Mouse (Mus musculus) frontal cortex, postnatal 14 days (tissue): Measurements from ENCODE around the gene Arhgap10.

ENCODE experiments used
- DNase-seq, 2 experiments: peaks; one replicate each; pipeline ENCODE4 v3.0.0; 2022; ENCODE audit warnings: low spot score in 2 of 2

Arhgap10 gene

GRCm38 (mm10) chr8:77444166-77444870 is 73.4 kb downstream of the Arhgap10 start:
- DNase-seq: no peak

- DNase-seq: no peak
Observed at GRCm38 (mm10) chr8:77442452-77442851, 75.3 kb downstream of the Arhgap10 start.

GRCm38 (mm10) chr8:77440913-77441312 is 76.8 kb downstream of the Arhgap10 start:
- no peak for DNase-seq

- no peak for DNase-seq
Observed at GRCm38 (mm10) chr8:77440324-77440880, 77.4 kb downstream of the Arhgap10 start.

- no peak for DNase-seq
Observed at GRCm38 (mm10) chr8:77439670-77440069, 78.1 kb downstream of the Arhgap10 start.

- no peak for DNase-seq
Observed at GRCm38 (mm10) chr8:77437807-77438493, 79.8 kb downstream of the Arhgap10 start.

- no peak for DNase-seq
Observed at GRCm38 (mm10) chr8:77436013-77436990, 81.5 kb downstream of the Arhgap10 start.

GRCm38 (mm10) chr8:77433221-77433620 is 84.5 kb downstream of the Arhgap10 start:
- DNase-seq: no peak

- no peak for DNase-seq
Observed at GRCm38 (mm10) chr8:77432726-77433125, 85.0 kb downstream of the Arhgap10 start.

- no peak for DNase-seq
Observed at GRCm38 (mm10) chr8:77428420-77428819, 89.3 kb downstream of the Arhgap10 start.

GRCm38 (mm10) chr8:77428015-77428414 is 89.7 kb downstream of the Arhgap10 start:
- no peak for DNase-seq

GRCm38 (mm10) chr8:77427438-77427837 is 90.3 kb downstream of the Arhgap10 start:
- DNase-seq: no peak

GRCm38 (mm10) chr8:77423850-77424249 is 93.9 kb downstream of the Arhgap10 start:
- no peak for DNase-seq

GRCm38 (mm10) chr8:77422632-77423252 is 95.0 kb downstream of the Arhgap10 start:
- DNase-seq: no peak

GRCm38 (mm10) chr8:77421596-77421995 is 96.2 kb downstream of the Arhgap10 start:
- DNase-seq: no peak

GRCm38 (mm10) chr8:77419731-77420130 is 98.0 kb downstream of the Arhgap10 start:
- peak in 1 of 2 experiments; percentile 67 for DNase-seq

GRCm38 (mm10) chr8:77416738-77417137 is 101.0 kb downstream of the Arhgap10 start:
- no peak for DNase-seq

- no peak for DNase-seq
Observed at GRCm38 (mm10) chr8:77416034-77416433, 101.7 kb downstream of the Arhgap10 start.

GRCm38 (mm10) chr8:77411262-77411661 is 106.5 kb downstream of the Arhgap10 start:
- no peak for DNase-seq

GRCm38 (mm10) chr8:77410394-77410793 is 107.4 kb downstream of the Arhgap10 start:
- DNase-seq: no peak

GRCm38 (mm10) chr8:77408527-77409215 is 109.1 kb downstream of the Arhgap10 start:
- no peak for DNase-seq
